Mouse (Mus musculus) spleen, adult 18-20 months (tissue): ENCODE data around the gene Gm6583.
A peak's percentile ranks its signal among the peaks of the same experiment; 100 is the strongest.
"Not testable (repeated sequence)": the region's sequence is repeated elsewhere in the genome, so short reads cannot be mapped to it uniquely, and the experiment has no call there.

ENCODE experiments used
- DNase-seq, 2 experiments: peaks; one replicate each; pipeline ENCODE4 v3.0.0; 2022; ENCODE audit warnings: mixed read lengths in 2 of 2

Gm6583 gene

DNA sequence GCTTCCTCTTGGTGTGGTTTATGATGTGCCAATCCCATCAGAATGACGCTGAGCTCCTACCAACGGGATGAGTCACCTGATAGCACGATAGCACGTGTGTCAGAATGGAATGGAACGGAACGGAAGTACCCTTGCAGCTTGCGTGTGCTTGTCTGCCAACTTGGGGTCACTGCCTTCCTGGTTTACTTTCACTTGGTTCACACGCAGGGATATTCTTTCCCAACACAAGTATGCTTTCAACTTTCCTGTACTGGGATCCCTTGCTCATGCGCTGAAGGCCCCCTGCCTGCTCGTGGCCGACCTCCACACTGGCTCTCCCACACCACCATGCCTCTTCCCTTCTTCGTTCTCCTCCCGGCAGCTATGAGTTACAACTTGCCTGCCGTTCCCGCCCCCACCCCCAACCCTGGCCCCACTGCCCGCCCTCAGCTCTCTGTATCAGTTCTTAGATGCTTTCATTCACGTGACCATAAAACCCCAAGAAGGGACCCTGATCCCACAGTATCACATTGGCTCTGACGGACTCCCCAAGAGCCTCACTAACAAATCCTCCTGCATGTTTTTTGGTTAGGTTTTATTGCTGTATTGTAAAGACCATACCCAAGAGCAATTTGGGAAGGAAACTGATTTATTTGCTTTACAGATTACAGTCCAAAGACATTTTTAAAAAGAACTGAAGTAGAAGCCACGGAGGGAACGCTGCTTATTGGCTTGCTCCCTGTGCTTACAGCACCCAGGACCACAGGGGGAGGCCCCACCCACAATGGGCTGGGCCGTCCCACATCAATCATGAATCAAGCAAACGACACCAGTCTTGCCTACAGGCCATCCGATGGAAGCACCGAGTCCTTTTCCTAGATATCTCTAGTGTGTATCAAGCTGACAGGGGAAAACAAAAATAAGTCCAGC lies 30.9 kb downstream of the Gm6583 start:
- DNase-seq, result peak; percentile 38 to 63

DNA sequence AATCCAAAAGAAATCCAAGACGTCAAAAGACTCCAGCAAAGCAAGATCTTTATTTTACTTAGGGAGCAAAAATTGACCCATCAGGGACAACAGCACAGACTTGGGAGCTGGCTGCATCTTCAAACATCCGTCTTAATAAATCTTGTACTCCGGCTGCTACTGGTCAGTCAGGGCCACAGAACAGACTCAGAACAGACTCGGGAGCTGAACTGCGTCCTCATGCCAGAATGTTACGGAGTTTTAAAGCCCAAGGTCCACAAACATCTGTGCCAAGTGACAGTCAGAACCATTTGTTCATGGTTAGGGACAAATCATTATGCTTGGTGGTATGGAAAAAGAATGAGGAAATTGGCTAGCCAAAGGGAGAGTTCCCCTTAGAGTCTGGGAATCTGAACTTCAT lies 32.6 kb downstream of the Gm6583 start:
- no peak for DNase-seq

DNA sequence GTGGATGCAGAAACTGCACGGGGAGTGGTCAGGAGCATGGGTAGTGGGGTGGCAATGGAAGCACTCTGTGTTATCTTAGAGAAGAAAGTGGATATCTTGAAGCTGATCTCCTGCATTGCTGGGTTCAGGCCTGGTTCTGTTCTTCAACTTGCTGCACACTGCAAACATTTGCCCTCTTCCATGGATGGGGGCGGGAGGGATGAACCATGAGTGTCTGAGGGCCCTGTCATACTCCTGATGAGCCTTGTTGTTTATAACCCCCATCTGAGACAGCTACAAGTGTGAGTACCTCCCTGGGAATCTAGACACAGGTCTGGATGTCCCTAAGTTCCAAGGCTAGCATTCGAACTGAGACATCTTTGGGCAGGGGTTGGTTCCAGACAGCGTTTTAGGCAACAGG lies 34.5 kb downstream of the Gm6583 start:
- DNase-seq, result no peak

DNA sequence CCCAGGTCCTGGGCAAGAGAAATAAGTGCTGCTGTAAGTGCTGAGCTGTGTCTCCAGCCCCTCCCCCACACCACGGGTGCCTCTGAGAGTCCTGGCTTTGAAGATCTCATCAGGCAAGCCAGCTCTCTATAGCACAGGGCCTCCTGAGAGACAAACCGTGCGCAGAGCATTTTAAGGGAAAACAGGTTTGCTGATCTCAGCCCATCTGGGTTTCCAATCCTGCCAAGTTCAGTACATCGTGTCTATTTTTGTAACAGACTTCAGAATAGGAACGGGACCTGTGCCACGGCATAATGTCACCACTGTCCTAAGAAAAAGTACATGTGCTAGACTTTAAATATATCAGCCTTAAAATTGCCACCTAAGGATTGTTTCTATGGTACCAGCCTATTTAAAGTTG lies 34.9 kb downstream of the Gm6583 start:
- no peak for DNase-seq

DNA sequence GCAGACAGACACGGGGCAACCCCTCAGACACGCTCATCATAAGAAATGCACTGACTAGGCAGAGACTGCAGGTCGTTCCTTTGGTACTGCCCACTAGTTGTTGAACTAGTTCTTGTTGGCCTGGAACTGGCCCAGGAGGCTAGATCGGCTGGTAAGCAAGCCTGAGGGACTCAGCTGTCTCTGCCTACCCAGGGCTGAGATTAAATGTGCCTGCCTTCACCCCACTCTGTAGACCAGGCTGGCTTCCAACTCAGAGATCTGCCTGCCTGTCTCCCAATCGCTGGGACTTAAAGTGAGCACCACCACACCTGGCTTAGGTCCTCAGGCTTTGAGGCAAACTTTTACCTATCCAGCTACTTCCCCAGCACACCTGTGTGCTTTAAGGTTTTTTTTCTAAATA lies 35.5 kb downstream of the Gm6583 start:
- DNase-seq, result no peak

DNA sequence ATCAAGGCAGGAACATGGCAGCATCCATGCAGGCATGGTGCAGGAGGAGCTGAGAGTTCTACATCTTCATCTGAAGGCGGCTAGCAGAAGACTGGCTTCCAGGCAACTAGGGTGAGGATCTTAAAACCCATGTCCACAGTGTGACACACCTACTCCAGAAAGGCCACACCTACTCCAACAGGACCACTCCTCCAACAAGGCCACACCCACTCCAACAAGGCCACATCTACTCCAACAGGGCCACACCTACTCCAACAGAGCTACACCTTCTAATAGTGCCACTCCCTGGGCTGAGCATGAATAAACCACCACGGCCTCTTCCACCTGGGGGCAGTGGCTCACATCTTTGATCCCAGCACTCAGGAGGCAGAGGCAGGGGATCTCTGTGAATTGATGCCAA lies 36.5 kb downstream of the Gm6583 start:
- not testable (repeated sequence) for DNase-seq

DNA sequence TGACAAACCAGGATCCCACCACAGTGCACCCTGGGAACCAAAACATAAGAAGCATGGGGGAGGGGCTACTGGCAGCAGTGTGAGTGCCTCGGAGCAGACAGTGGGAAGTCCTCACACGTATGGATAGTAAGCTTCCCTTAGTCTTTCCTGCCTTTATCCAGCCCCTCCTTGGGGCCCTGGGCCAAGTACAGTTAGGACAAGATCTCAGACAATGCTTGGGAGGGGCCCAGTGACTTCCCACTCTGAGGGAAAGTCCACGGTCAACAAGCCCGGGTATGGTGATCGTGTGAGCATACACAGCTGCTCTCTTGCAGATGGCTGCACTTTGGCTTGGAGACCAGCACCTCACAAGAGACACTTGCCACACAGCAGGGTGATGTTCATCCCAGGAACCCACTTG lies 38.5 kb downstream of the Gm6583 start:
- DNase-seq, result no peak

DNA sequence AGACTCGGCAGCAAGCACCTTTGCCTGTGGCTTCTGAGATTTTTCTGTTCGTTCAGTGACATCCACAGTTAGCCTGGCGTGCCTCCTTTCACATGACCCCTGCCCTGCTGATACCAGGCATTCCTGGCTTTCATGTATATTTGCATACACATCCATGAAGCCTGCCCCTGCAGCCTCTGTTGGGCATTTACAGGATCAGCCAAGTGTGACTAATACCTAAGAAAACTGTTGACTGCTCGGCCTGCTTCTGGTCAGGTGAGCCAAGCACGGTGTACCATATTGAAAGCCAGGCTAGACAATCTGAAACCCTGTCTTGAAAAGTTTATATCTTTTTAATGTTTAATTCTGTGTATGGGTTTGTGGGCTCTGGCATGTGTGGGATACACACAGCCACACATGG lies 39.4 kb downstream of the Gm6583 start:
- no peak for DNase-seq

DNA sequence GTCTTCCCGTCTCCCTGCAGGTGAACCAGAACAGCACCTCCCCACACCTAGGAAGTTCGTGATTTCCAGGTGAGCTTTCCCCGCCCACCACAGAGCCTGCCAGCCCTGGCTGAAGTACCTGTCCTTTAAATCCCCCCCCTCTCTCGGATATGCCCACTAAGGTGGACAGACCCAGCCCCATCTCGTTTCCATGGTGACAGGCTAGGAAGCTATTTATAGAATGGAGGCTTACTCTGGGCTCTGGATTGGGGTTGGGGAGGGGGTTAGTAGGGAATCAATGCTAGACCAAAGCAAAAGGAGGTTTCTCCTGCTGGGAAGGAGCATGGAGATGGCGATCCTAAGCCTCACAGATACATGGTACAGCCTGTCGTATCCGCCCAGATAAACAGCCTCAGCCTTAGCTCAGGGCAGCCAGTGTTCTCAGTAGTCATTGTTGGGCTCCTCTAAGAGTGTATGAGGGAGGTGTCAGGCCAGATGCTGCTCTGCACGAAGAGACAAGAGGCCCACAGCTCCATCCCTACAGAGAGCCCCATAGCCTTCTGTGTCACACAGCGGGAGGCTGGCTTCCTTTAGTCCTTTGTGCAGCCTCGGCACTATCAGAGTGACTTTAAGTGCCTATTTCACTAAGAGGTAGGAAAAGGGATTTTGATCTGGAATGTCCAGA lies 42.5 kb downstream of the Gm6583 start:
- DNase-seq, result no peak

DNA sequence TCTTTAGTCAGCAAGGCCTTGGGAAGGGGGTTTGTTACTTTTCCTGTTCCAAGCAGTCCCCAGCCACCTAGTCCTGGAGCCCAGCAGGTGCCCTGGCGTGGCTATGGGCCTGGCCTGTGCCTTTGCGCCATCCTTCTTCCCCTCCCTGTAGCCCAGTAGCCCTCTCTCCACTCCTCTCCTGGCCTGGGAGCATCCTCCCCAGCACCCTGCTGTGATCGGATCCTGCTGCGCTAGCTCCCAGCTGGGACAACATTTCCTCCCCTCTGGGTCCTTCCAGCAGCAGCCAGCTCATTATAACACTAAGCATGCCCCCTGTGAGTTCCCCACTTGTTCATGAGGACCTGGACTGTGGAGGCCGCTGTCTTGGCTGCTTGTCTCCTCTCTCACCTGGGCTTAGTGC lies 50.0 kb downstream of the Gm6583 start:
- no peak for DNase-seq
